Mouse (Mus musculus) E14TG2a.4 (cell line): ENCODE results near the gene Ccl25.

Source experiments
- CTCF ChIP-seq: conservative IDR thresholded peaks from 2 replicates; pipeline ENCODE4 v1.5.1; 2014; ENCODE audit warnings: low read length
- NANOG ChIP-seq: IDR thresholded peaks from 2 replicates; pipeline ENCODE4 v1.6.1; 2014; ENCODE audit warnings: borderline replicate concordance, low read length, mixed read lengths

DNA sequence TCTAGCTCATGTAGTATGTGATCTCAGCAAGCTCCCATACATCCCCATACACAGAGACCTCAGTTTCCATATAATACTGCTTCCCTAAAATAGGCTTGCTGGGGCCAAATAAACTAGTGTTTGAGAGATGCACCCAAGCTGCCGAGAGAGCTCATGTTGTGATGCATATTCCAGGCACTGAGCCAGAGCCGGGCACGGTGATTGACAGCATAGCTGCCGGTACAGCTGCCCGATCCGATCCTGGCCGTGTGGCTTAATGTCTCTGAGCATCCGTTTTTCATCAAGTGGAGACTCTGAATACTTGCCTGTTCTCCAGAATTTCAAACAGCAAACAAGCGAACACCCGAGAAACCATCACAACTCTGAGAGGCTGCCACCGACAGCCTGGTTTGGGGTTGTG lies 42.8 kb downstream of the Ccl25 start:
- TF ChIP-seq CTCF (no peak), NANOG (no peak)
